Mouse (Mus musculus): ENCODE measurements around the gene Scaf11. TPM values are rescaled to one million over a fixed set of nuclear protein-coding genes. Genes with fewer than 3 reads are reported as not detected.
"Not testable (repeated sequence)": the region's sequence is repeated elsewhere in the genome, so short reads cannot be mapped to it uniquely, and the experiment has no call there.

The Scaf11 gene
- polyA plus RNA-seq (2014; fragmentation: Nextera tagmentation; extraction: Ambion mirVana): 101 and 105 TPM in 2 replicates

DNA sequence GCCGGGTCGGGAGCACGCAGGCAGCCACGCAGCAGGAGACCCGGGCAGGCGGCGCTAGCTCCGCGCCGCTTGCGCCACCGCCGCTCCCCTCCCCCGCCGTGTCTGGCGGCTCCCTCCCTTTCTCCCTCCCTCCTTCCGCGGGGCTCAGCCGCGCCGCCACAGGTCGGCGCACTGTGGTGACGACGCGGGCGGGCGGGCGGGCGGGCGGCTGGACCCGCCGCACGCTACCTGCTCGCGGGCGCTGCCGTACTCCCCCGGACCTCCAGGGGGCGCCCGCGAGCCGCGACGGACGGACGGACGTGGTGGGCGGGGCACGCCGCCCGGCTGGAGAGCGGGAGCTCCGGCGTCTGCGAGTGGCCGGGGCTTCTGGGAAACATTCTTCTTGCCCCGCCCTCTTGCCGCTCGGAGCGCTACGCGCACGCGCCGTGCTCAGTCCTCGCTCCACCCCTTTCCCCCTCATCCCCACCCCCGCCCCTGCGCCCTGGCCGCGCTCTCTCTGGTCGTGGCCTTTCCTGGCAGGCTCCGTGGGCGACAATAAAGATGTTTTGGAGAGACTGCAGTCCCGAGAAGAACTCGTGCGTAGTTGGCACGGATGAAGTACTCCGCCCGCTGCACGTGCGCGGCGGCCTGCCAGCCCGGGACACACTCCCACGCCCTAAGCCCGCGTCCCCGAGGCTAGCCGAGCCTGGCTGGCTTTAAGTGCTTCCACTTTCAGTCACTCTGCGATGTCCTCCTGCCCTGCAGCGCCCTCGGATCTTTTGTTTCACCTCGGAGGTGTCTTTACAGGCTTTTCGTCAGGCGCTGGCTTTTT is at the start of gene Scaf11:
Gene Scaf11, minus strand, starts transcription at position 114 of the 811 bp plus-strand sequence.
- Histone ChIP-seq H3K4me1 (ENCODE audit: control insufficient read depth, insufficient read depth, low read length) (peaks cover 13% of the 10 kb centered on the region), H3K27ac (ENCODE audit: low read depth, low read length) (peak within 1 kb of the TSS; percentile 96), H3K4me3 (ENCODE audit: low read depth, low read length) (peak within 1 kb of the TSS; percentile 98), H3K9me3 (ENCODE audit: control insufficient read depth, low read length) (no peaks in the 10 kb centered on the region), H3K36me3 (ENCODE audit: control insufficient read depth, insufficient read depth, low read length) (no peaks in the 10 kb centered on the region), H3K27me3 (ENCODE audit: control insufficient read depth, insufficient read depth, low read length) (no peaks in the 10 kb centered on the region), H3K9ac (ENCODE audit: low read length) (peak within 1 kb of the TSS; percentile 95), H3K4me2 (peak within 1 kb of the TSS; percentile 92)
- peak; percentile 95 for ATAC-seq (ENCODE audit: low FRiP score)
- peak; percentile 100 for DNase-seq (ENCODE audit: low spot score, missing footprints)
- under 1% methylated on average over 67 of the region's 96 CpGs for WGBS

GRCm38 (mm10) chr15:96507097-96507840 is 46.6 kb upstream of the Scaf11 start:
- Histone ChIP-seq H3K27ac (ENCODE audit: low read depth, low read length) (no peak overlapping the region), H3K4me2 (no peak overlapping the region), H3K4me3 (ENCODE audit: low read depth, low read length) (no peak overlapping the region), H3K9me3 (ENCODE audit: control insufficient read depth, low read length) (peaks cover 11% of the 10 kb centered on the region; the same call in 1 of the 2 replicates), H3K27me3 (ENCODE audit: control insufficient read depth, insufficient read depth, low read length) (no peaks in the 10 kb centered on the region), H3K36me3 (ENCODE audit: control insufficient read depth, insufficient read depth, low read length) (no peaks in the 10 kb centered on the region), H3K4me1 (ENCODE audit: control insufficient read depth, insufficient read depth, low read length) (no peaks in the 10 kb centered on the region), H3K9ac (ENCODE audit: low read length) (no peak overlapping the region)
- 50% methylated on average over 18 of the region's 18 CpGs for WGBS
- DNase-seq (ENCODE audit: low spot score, missing footprints) (peak; percentile 93), ATAC-seq (ENCODE audit: low FRiP score) (no peak)

DNA sequence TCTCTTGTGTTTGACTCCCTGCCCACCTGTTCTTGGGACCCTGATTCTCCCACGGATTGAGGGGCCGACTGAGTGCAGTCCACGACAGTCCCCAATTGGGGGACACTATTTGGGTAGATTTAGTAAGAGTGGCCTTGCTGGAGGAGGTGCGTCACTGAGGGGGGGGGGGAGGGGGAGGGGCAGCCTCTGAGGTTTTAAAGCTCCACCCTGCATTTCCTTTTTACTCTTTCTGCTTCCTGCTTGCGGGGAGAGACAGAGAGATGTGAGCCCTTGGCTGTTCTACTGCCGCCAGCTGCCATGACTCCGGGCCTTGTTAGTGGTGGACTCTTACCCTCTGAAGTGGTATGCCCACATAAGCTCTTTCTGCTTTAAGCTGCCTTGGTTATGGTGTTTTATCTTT is 37.0 kb upstream of the Scaf11 start:
- WGBS: 85% methylated on average over 7 of the region's 7 CpGs
- H3K27me3 ChIP-seq (ENCODE audit: control insufficient read depth, insufficient read depth, low read length): no peaks in the 10 kb centered on the region
- H3K9ac ChIP-seq (ENCODE audit: low read length): no peak overlapping the region
- peaks cover 5% of the 10 kb centered on the region; the same call in 1 of the 2 replicates for H3K9me3 ChIP-seq (ENCODE audit: control insufficient read depth, low read length)
- no peak for ATAC-seq (ENCODE audit: low FRiP score)
- no peak overlapping the region for H3K27ac ChIP-seq (ENCODE audit: low read depth, low read length)
- no peak overlapping the region for H3K4me2 ChIP-seq
- no peaks in the 10 kb centered on the region for H3K4me1 ChIP-seq (ENCODE audit: control insufficient read depth, insufficient read depth, low read length)
- H3K4me3 ChIP-seq (ENCODE audit: low read depth, low read length): no peak overlapping the region
- no peak for DNase-seq (ENCODE audit: low spot score, missing footprints)
- H3K36me3 ChIP-seq (ENCODE audit: control insufficient read depth, insufficient read depth, low read length): no peaks in the 10 kb centered on the region

GRCm38 (mm10) chr15:96494279-96494678 is 33.6 kb upstream of the Scaf11 start:
- WGBS: 78% methylated on average over 6 of the region's 6 CpGs
- Histone ChIP-seq H3K36me3 (ENCODE audit: control insufficient read depth, insufficient read depth, low read length) (no peaks in the 10 kb centered on the region), H3K27me3 (ENCODE audit: control insufficient read depth, insufficient read depth, low read length) (no peaks in the 10 kb centered on the region), H3K4me1 (ENCODE audit: control insufficient read depth, insufficient read depth, low read length) (no peaks in the 10 kb centered on the region), H3K27ac (ENCODE audit: low read depth, low read length) (no peak overlapping the region), H3K9me3 (ENCODE audit: control insufficient read depth, low read length) (no peaks in the 10 kb centered on the region), H3K4me2 (no peak overlapping the region), H3K4me3 (ENCODE audit: low read depth, low read length) (no peak overlapping the region), H3K9ac (ENCODE audit: low read length) (no peak overlapping the region)
- ATAC-seq (ENCODE audit: low FRiP score): no peak
- DNase-seq (ENCODE audit: low spot score, missing footprints): no peak

DNA sequence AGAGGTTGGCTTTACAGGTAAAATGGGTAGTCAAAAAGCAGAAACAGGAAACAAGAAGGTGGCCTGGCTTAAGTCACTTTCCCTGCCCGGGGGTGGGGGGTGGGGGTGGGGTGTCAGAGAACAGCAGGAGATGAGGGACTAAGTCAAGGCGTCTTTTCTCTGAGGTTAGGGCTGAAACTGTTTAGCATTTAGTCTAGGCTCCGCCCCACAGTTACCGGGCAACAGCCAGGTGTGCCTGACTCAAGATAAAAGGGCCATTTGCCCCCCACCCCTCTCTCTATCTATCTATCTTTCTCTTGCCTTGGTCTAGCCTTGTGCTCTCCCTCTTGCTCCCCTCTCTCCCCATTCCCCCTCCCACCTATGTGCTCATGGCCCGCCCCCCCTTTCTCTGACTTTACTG is 32.9 kb upstream of the Scaf11 start:
- H3K27me3 ChIP-seq (ENCODE audit: control insufficient read depth, insufficient read depth, low read length): no peaks in the 10 kb centered on the region
- no peak for ATAC-seq (ENCODE audit: low FRiP score)
- 68% methylated on average over 5 of the region's 5 CpGs for WGBS

DNA sequence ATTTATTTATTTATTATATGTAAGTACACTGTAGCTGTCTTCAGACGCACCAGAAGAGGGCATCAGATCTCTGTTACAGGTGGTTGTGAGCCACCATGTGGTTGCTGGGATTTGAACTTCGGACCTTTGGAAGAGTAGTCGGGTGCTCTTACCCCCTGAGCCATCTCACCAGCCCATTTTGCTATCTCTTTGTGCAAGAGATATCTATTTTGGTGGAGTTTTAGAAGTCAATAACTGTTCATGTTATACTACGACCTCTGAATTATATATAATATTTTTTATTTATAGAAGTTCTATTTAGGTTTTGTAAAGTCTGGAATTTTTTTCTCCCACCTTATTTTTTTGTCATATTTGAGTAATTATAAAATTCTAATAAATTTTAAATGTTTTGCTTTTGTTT is 32.3 kb upstream of the Scaf11 start:
- ATAC-seq (ENCODE audit: low FRiP score); H3K4me2 ChIP-seq; H3K27me3 ChIP-seq (ENCODE audit: control insufficient read depth, insufficient read depth, low read length); H3K9me3 ChIP-seq (ENCODE audit: control insufficient read depth, low read length); H3K4me1 ChIP-seq (ENCODE audit: control insufficient read depth, insufficient read depth, low read length); H3K9ac ChIP-seq (ENCODE audit: low read length); H3K36me3 ChIP-seq (ENCODE audit: control insufficient read depth, insufficient read depth, low read length); DNase-seq (ENCODE audit: low spot score, missing footprints); H3K27ac ChIP-seq (ENCODE audit: low read depth, low read length); H3K4me3 ChIP-seq (ENCODE audit: low read depth, low read length): not testable (repeated sequence)
- WGBS: 85% methylated on average over 4 of the region's 4 CpGs

More for the DNA sequence above, 32.9 kb upstream of the Scaf11 start:
- Histone ChIP-seq H3K36me3 (ENCODE audit: control insufficient read depth, insufficient read depth, low read length) (no peaks in the 10 kb centered on the region), H3K27ac (ENCODE audit: low read depth, low read length) (no peak overlapping the region), H3K4me3 (ENCODE audit: low read depth, low read length) (no peak overlapping the region), H3K9ac (ENCODE audit: low read length) (no peak overlapping the region), H3K9me3 (ENCODE audit: control insufficient read depth, low read length) (no peaks in the 10 kb centered on the region), H3K4me1 (ENCODE audit: control insufficient read depth, insufficient read depth, low read length) (no peaks in the 10 kb centered on the region), H3K4me2 (no peak overlapping the region)
- DNase-seq (ENCODE audit: low spot score, missing footprints): no peak

- ATAC-seq (ENCODE audit: low FRiP score): no peak
Measured at GRCm38 (mm10) chr15:96491861-96492641, 31.4 kb upstream of the Scaf11 start.

GRCm38 (mm10) chr15:96491421-96491820 is 30.8 kb upstream of the Scaf11 start:
- Histone ChIP-seq H3K4me2 (no peak overlapping the region), H3K9me3 (ENCODE audit: control insufficient read depth, low read length) (no peaks in the 10 kb centered on the region), H3K4me3 (ENCODE audit: low read depth, low read length) (no peak overlapping the region), H3K4me1 (ENCODE audit: control insufficient read depth, insufficient read depth, low read length) (no peaks in the 10 kb centered on the region; the same call in 1 of the 2 replicates), H3K27me3 (ENCODE audit: control insufficient read depth, insufficient read depth, low read length) (no peaks in the 10 kb centered on the region), H3K9ac (ENCODE audit: low read length) (no peak overlapping the region), H3K27ac (ENCODE audit: low read depth, low read length) (no peak overlapping the region), H3K36me3 (ENCODE audit: control insufficient read depth, insufficient read depth, low read length) (no peaks in the 10 kb centered on the region)
- DNase-seq (ENCODE audit: low spot score, missing footprints): no peak
- ATAC-seq (ENCODE audit: low FRiP score): no peak
- 27% methylated on average over 3 of the region's 3 CpGs for WGBS

More at GRCm38 (mm10) chr15:96491861-96492641, 31.4 kb upstream of the Scaf11 start:
- H3K27ac ChIP-seq (ENCODE audit: low read depth, low read length): no peak overlapping the region
- no peaks in the 10 kb centered on the region for H3K9me3 ChIP-seq (ENCODE audit: control insufficient read depth, low read length)
- H3K36me3 ChIP-seq (ENCODE audit: control insufficient read depth, insufficient read depth, low read length): no peaks in the 10 kb centered on the region
- no peak overlapping the region for H3K9ac ChIP-seq (ENCODE audit: low read length)
- H3K4me1 ChIP-seq (ENCODE audit: control insufficient read depth, insufficient read depth, low read length): no peaks in the 10 kb centered on the region; the same call in 1 of the 2 replicates
- no peaks in the 10 kb centered on the region for H3K27me3 ChIP-seq (ENCODE audit: control insufficient read depth, insufficient read depth, low read length)
- 43% methylated on average over 13 of the region's 13 CpGs for WGBS
- DNase-seq (ENCODE audit: low spot score, missing footprints): no peak
- no peak overlapping the region for H3K4me2 ChIP-seq
- no peak overlapping the region for H3K4me3 ChIP-seq (ENCODE audit: low read depth, low read length)
